17 mouse cellular contexts compared by ENCODE assay signal in the genomic region with DNA sequence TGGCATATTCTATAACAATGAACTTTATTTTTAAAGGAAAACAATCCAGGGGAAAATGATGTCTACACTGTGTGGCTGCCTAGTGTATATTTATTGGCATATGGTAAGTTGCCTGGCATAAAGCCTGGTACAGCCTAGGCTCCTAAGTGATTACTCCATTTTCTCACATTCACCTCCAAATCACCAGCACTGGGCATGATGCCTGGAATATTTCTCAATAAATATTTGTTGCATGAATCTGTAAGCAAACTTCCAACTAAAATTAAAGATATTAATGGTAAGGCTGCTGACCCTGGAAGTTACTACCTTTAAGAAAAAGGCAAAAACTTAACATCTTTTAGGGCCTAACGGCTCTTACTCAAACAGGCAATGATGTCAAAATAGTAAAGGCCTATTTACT.
DNase-seq lines count a peak whose midpoint lies in the region; ATAC-seq and TF ChIP-seq lines count a peak whose summit lies in the region.
"Had no signal": no experiment of that assay in that cellular context is flagged by ENCODE, and none has a peak within 500 bp of the region (broad histone marks: within the 10 kb centered on the region; RNA-seq: fewer than 3 reads in every experiment).

No protein-coding gene starts in this region.

- DNase-seq in forebrain, embryonic 14.5 days (ENCODE audit: low spot score): peak; percentile 19
- DNase-seq in forebrain, embryonic 10.5 days (ENCODE audit: extremely low spot score, low spot score): no peak
- peak; percentile 39 for DNase-seq in lung, embryonic 14.5 days
- DNase-seq in lung, postnatal 14 days: no peak
- DNase-seq in NIH3T3 (ENCODE audit: low read depth): peak; percentile 94
- peak; percentile 32 for DNase-seq in brain, embryonic 14.5 days (ENCODE audit: low read depth)
- DNase-seq in T-cell, adult 2 months (ENCODE audit: low spot score): no peak
- no peak for DNase-seq in kidney, postnatal 14 days
- DNase-seq: embryo, embryonic 11 days; spleen, adult 18-20 months had no signal

- no peak for TF ChIP-seq CTCF in lung, embryonic 14.5 days (IDR thresholded peaks at IDR 0.05; ENCODE audit: low read depth)
- TF ChIP-seq CTCF in brain, embryonic 14.5 days (IDR thresholded peaks at IDR 0.05; ENCODE audit: borderline replicate concordance, extremely low read depth, insufficient read depth, insufficient read length): no peak

- no peaks in the 10 kb centered on the region for H3K4me1 ChIP-seq in forebrain, embryonic 14.5 days (ENCODE audit: control insufficient read depth, insufficient read depth, low read length)
- no peaks in the 10 kb centered on the region for H3K4me1 ChIP-seq in forebrain, embryonic 10.5 days
- no peaks in the 10 kb centered on the region for H3K4me1 ChIP-seq in lung, embryonic 14.5 days (ENCODE audit: insufficient read depth)
- H3K4me1 ChIP-seq: forebrain, embryonic 13.5 days; hindbrain, embryonic 12.5 days; limb, embryonic 10.5 days; neural tube, embryonic 12.5 days; stomach, embryonic 15.5 days had no signal

- no peaks in the 10 kb centered on the region for H3K36me3 ChIP-seq in forebrain, embryonic 14.5 days (ENCODE audit: control insufficient read depth, insufficient read depth, low read length)
- no peaks in the 10 kb centered on the region for H3K36me3 ChIP-seq in forebrain, embryonic 10.5 days (replicated peaks)
- H3K36me3 ChIP-seq in lung, embryonic 14.5 days (ENCODE audit: insufficient read depth): no peaks in the 10 kb centered on the region
- H3K36me3 ChIP-seq: G1E; hindbrain, embryonic 12.5 days; limb, embryonic 10.5 days; neural tube, embryonic 12.5 days; stomach, embryonic 15.5 days had no signal

- no peak overlapping the region for H3K27ac ChIP-seq in forebrain, embryonic 14.5 days (ENCODE audit: low read depth, low read length)
- H3K27ac ChIP-seq in forebrain, embryonic 10.5 days: no peak overlapping the region
- H3K27ac ChIP-seq in lung, embryonic 14.5 days (ENCODE audit: low read depth): no peak overlapping the region
- H3K27ac ChIP-seq: forebrain, embryonic 13.5 days; hindbrain, embryonic 12.5 days; limb, embryonic 10.5 days; neural tube, embryonic 12.5 days; stomach, embryonic 15.5 days had no signal

- H3K4me2 ChIP-seq in forebrain, embryonic 14.5 days (ENCODE audit: low read length): no peak overlapping the region
- no peak overlapping the region for H3K4me2 ChIP-seq in lung, embryonic 14.5 days
- H3K4me2 ChIP-seq: forebrain, embryonic 13.5 days; hindbrain, embryonic 12.5 days; liver, embryonic 11.5 days; neural tube, embryonic 12.5 days; stomach, embryonic 15.5 days had no signal

- no peaks in the 10 kb centered on the region for H3K9me3 ChIP-seq in forebrain, embryonic 14.5 days (replicated peaks; ENCODE audit: control insufficient read depth, low read length)
- no peaks in the 10 kb centered on the region for H3K9me3 ChIP-seq in forebrain, embryonic 10.5 days
- no peaks in the 10 kb centered on the region for H3K9me3 ChIP-seq in lung, embryonic 14.5 days (ENCODE audit: low read depth, low read length)
- H3K9me3 ChIP-seq: forebrain, embryonic 13.5 days; G1E; hindbrain, embryonic 12.5 days; limb, embryonic 10.5 days; neural tube, embryonic 12.5 days; stomach, embryonic 15.5 days had no signal

- H3K4me3 ChIP-seq in forebrain, embryonic 14.5 days (ENCODE audit: low read depth, low read length): no peak overlapping the region
- H3K4me3 ChIP-seq in forebrain, embryonic 10.5 days: no peak overlapping the region
- H3K4me3 ChIP-seq in lung, embryonic 14.5 days (ENCODE audit: low read depth, low read length): no peak overlapping the region
- H3K4me3 ChIP-seq: forebrain, embryonic 13.5 days; hindbrain, embryonic 12.5 days; limb, embryonic 10.5 days; neural tube, embryonic 12.5 days; stomach, embryonic 15.5 days had no signal

- no peak for ATAC-seq in forebrain, embryonic 14.5 days
- ATAC-seq in lung, embryonic 14.5 days (ENCODE audit: insufficient read depth): no peak
- ATAC-seq: forebrain, embryonic 13.5 days had no signal

- no peak for TF ChIP-seq POLR2A in brain, embryonic 14.5 days (IDR thresholded peaks at IDR 0.05; ENCODE audit: borderline replicate concordance, extremely low read depth, insufficient read depth, insufficient read length, poor library complexity, severe bottlenecking)

- H3K9ac ChIP-seq in forebrain, embryonic 14.5 days (ENCODE audit: low read length): no peak overlapping the region
- no peak overlapping the region for H3K9ac ChIP-seq in lung, embryonic 14.5 days
- H3K9ac ChIP-seq: forebrain, embryonic 13.5 days; hindbrain, embryonic 12.5 days; neural tube, embryonic 12.5 days; stomach, embryonic 15.5 days had no signal

- WGBS in forebrain, embryonic 14.5 days: 76% methylated on average over 1 of the region's 1 CpGs
- WGBS in forebrain, embryonic 10.5 days: 90% methylated on average over 1 of the region's 1 CpGs
- 77% methylated on average over 1 of the region's 1 CpGs for WGBS in lung, embryonic 14.5 days

- no peaks in the 10 kb centered on the region for H3K27me3 ChIP-seq in forebrain, embryonic 14.5 days (replicated peaks; ENCODE audit: control insufficient read depth, insufficient read depth, low read length)
- no peaks in the 10 kb centered on the region for H3K27me3 ChIP-seq in forebrain, embryonic 10.5 days (ENCODE audit: poor library complexity, severe bottlenecking)
- no peaks in the 10 kb centered on the region for H3K27me3 ChIP-seq in lung, embryonic 14.5 days (ENCODE audit: insufficient read depth, low read length)
- H3K27me3 ChIP-seq: forebrain, embryonic 13.5 days; hindbrain, embryonic 12.5 days; neural tube, embryonic 12.5 days; stomach, embryonic 15.5 days had no signal

Comparison
In these comparisons a context has a peak if more than half of its experiments do, and no peak if none do; other contexts are left out.
1. DNase-seq: peak in forebrain, embryonic 14.5 days (single experiment), lung, embryonic 14.5 days (single experiment), NIH3T3 (single experiment) and brain, embryonic 14.5 days (single experiment); none in forebrain, embryonic 10.5 days (single experiment), lung, postnatal 14 days (single experiment), T-cell, adult 2 months (single experiment) and kidney, postnatal 14 days (single experiment).